Comparison of ENCODE assay signal across 8 mouse cellular contexts in genomic region chr5:67306698-67307521, GRCm38 (mm10). TPM values are rescaled to one million over a fixed set of nuclear protein-coding genes. Genes with fewer than 3 reads are reported as not detected.
DNase-seq lines count a peak whose midpoint lies in the region; ATAC-seq lines count a peak whose summit lies in the region.

TSS of gene Slc30a9 (plus strand) at chr5:67306955.

- WGBS in heart, embryonic 14.5 days = under 1% methylated on average over 81 of the region's 83 CpGs
- WGBS in liver, embryonic 13.5 days (ENCODE audit: insufficient replicate concordance) = under 1% methylated on average over 82 of the region's 83 CpGs
- under 1% methylated on average over 83 of the region's 83 CpGs for WGBS in stomach, embryonic 16.5 days

- H3K36me3 ChIP-seq in heart, embryonic 14.5 days (ENCODE audit: control insufficient read depth, insufficient read depth, low read length) = peaks cover 14% of the 10 kb centered on the region
- H3K36me3 ChIP-seq in liver, embryonic 13.5 days = peaks cover 22% of the 10 kb centered on the region
- no peaks in the 10 kb centered on the region for H3K36me3 ChIP-seq in stomach, embryonic 16.5 days (ENCODE audit: control insufficient read depth, insufficient read depth, low read length)

- H3K9me3 ChIP-seq in heart, embryonic 14.5 days (ENCODE audit: control insufficient read depth, low read length) = no peaks in the 10 kb centered on the region
- H3K9me3 ChIP-seq in liver, embryonic 13.5 days (replicated peaks) = no peaks in the 10 kb centered on the region
- H3K9me3 ChIP-seq in stomach, embryonic 16.5 days (replicated peaks; ENCODE audit: control insufficient read depth, low read length) = no peaks in the 10 kb centered on the region

- H3K4me2 ChIP-seq in heart, embryonic 14.5 days (ENCODE audit: low read length) = peak within 1 kb of the TSS; percentile 83
- H3K4me2 ChIP-seq in liver, embryonic 13.5 days = peak within 1 kb of the TSS; percentile 76
- peak within 1 kb of the TSS; percentile 78 for H3K4me2 ChIP-seq in stomach, embryonic 16.5 days (ENCODE audit: low read depth, low read length)

- DNase-seq in CD4-positive, CD25-positive, alpha-beta regulatory T cell, adult 2 months (ENCODE audit: low read depth, low spot score) = peak; percentile 91
- DNase-seq in fibroblast of lung, adult 2 months (ENCODE audit: low read depth) = peak; percentile 65
- DNase-seq in kidney, postnatal 14 days = peak; percentile 96
- peak; percentile 86 for DNase-seq in liver, embryonic 13.5 days
- DNase-seq in neural tube, embryonic 10.5 days (ENCODE audit: extremely low spot score, low spot score) = peak; percentile 95

- no peaks in the 10 kb centered on the region for H3K27me3 ChIP-seq in heart, embryonic 14.5 days (ENCODE audit: control insufficient read depth, insufficient read depth, low read length)
- H3K27me3 ChIP-seq in liver, embryonic 13.5 days = no peaks in the 10 kb centered on the region
- H3K27me3 ChIP-seq in stomach, embryonic 16.5 days (ENCODE audit: control insufficient read depth, insufficient read depth, low read length) = no peaks in the 10 kb centered on the region

- no peaks in the 10 kb centered on the region for H3K4me1 ChIP-seq in brown adipose tissue, adult 24 weeks (ENCODE audit: control insufficient read depth, insufficient read depth, insufficient read length, low read length)
- H3K4me1 ChIP-seq in heart, embryonic 14.5 days (ENCODE audit: control insufficient read depth in 2 of 2, insufficient read depth in 2 of 2, low read length in 2 of 2) = peaks cover 0 to 25% of the 10 kb centered on the region in 2 experiments; a peak in 2 of 4 replicates
- H3K4me1 ChIP-seq in liver, embryonic 13.5 days (replicated peaks) = peaks cover 31% of the 10 kb centered on the region
- peaks cover 4% of the 10 kb centered on the region for H3K4me1 ChIP-seq in stomach, embryonic 16.5 days (ENCODE audit: control insufficient read depth, insufficient read depth, low read length)

- H3K27ac ChIP-seq in brown adipose tissue, adult 24 weeks (replicated peaks; ENCODE audit: low read depth, low read length) = peak within 1 kb of the TSS; percentile 79
- H3K27ac ChIP-seq in heart, embryonic 14.5 days (replicated peaks in 1 of 2; ENCODE audit: control insufficient read depth in 1 of 2, insufficient read depth in 1 of 2, low read depth in 2 of 2, low read length in 2 of 2) = peak within 1 kb of the TSS; percentile 75 to 89
- peak within 1 kb of the TSS; percentile 90 for H3K27ac ChIP-seq in liver, embryonic 13.5 days
- H3K27ac ChIP-seq in stomach, embryonic 16.5 days (ENCODE audit: low read length) = peak within 1 kb of the TSS; percentile 72

- H3K9ac ChIP-seq in heart, embryonic 14.5 days (ENCODE audit: low read length) = peak within 1 kb of the TSS; percentile 96
- H3K9ac ChIP-seq in liver, embryonic 13.5 days = peak within 1 kb of the TSS; percentile 97
- peak within 1 kb of the TSS; percentile 94 for H3K9ac ChIP-seq in stomach, embryonic 16.5 days (ENCODE audit: low read length)

- H3K4me3 ChIP-seq in brown adipose tissue, adult 24 weeks (ENCODE audit: insufficient read depth, low read depth, low read length) = peak within 1 kb of the TSS; percentile 97
- peak within 1 kb of the TSS; percentile 87 to 99 for H3K4me3 ChIP-seq in heart, embryonic 14.5 days (ENCODE audit: control insufficient read depth in 1 of 2, insufficient read depth in 1 of 2, low read depth in 1 of 2, low read length in 2 of 2)
- peak within 1 kb of the TSS; percentile 97 for H3K4me3 ChIP-seq in liver, embryonic 13.5 days (replicated peaks)
- peak within 1 kb of the TSS; percentile 97 for H3K4me3 ChIP-seq in stomach, embryonic 16.5 days (replicated peaks; ENCODE audit: low read length)

- ATAC-seq in heart, embryonic 14.5 days (ENCODE audit: insufficient number of reproducible peaks, insufficient read depth, low FRiP score, low read depth) = peak; percentile 97
- peak; percentile 95 for ATAC-seq in liver, embryonic 13.5 days (ENCODE audit: low read depth)
- ATAC-seq in stomach, embryonic 16.5 days (ENCODE audit: insufficient read depth, low FRiP score) = peak; percentile 98

RNA-seq across cellular contexts. Expression of gene Slc30a9, which starts in this region (rescaled TPM):
- 91.5 and 138 TPM in 2 replicates for polyA plus RNA-seq in brown adipose tissue, adult 24 weeks (2012; ENCODE audit: insufficient read depth, insufficient read length, missing spikeins)
- polyA plus RNA-seq in heart, embryonic 14.5 days (2014; fragmentation: Nextera tagmentation; extraction: Ambion mirVana) = 158 and 165 TPM in 2 replicates
- polyA plus RNA-seq in liver, embryonic 13.5 days (2015; fragmentation: Nextera tagmentation; extraction: Ambion mirVana) = 64.0 and 75.5 TPM in 2 replicates
- 76.7 and 81.1 TPM in 2 replicates for polyA plus RNA-seq in stomach, embryonic 16.5 days (2015; fragmentation: Nextera tagmentation; extraction: Ambion mirVana)

Comparison
In these comparisons a context has a peak if more than half of its experiments do, and no peak if none do; other contexts are left out.
1. Peak in every context shown above with its lines: DNase-seq, ATAC-seq, H3K4me3 ChIP-seq and H3K27ac ChIP-seq.